Mouse (Mus musculus): ENCODE data around the gene Eapp.
"Not testable (repeated sequence)": the region's sequence is repeated elsewhere in the genome, so short reads cannot be mapped to it uniquely, and the experiment has no call there.

Gene Eapp

GRCm38 (mm10) chr12:54695511-54696241, at the start of gene Eapp:
Gene Eapp, minus strand, starts transcription at chr12:54695897.
- DNase-seq (ENCODE audit: low spot score in 2 of 2), result peak; percentile 95 to 96

- peak; percentile 13 to 25 for DNase-seq (ENCODE audit: low spot score in 2 of 2)
Measured at GRCm38 (mm10) chr12:54738661-54739243, 43.1 kb upstream of the Eapp start.

GRCm38 (mm10) chr12:54737891-54738660, 42.4 kb upstream of the Eapp start:
- not testable (repeated sequence) for DNase-seq (ENCODE audit: low spot score in 2 of 2)

GRCm38 (mm10) chr12:54734307-54735131, 38.8 kb upstream of the Eapp start:
- peak in 1 of 2 experiments; percentile 23 for DNase-seq (ENCODE audit: low spot score in 2 of 2)

- DNase-seq (ENCODE audit: low spot score in 2 of 2), result not testable (repeated sequence)
Measured at GRCm38 (mm10) chr12:54729140-54730059, 33.7 kb upstream of the Eapp start.

GRCm38 (mm10) chr12:54718871-54719786, 23.4 kb upstream of the Eapp start:
- DNase-seq (ENCODE audit: low spot score in 2 of 2), result not testable (repeated sequence)

- not testable (repeated sequence) for DNase-seq (ENCODE audit: low spot score in 2 of 2)
Measured at GRCm38 (mm10) chr12:54717516-54717915, 21.8 kb upstream of the Eapp start.

GRCm38 (mm10) chr12:54713822-54714626, 18.3 kb upstream of the Eapp start:
- peak; percentile 45 to 65 for DNase-seq (ENCODE audit: low spot score in 2 of 2)

GRCm38 (mm10) chr12:54710494-54710879, 14.8 kb upstream of the Eapp start:
- peak in 1 of 2 experiments; percentile 40 for DNase-seq (ENCODE audit: low spot score in 2 of 2)

- DNase-seq (ENCODE audit: low spot score in 2 of 2), result not testable (repeated sequence)
Measured at GRCm38 (mm10) chr12:54709691-54710493, 14.2 kb upstream of the Eapp start.

- no peak for DNase-seq (ENCODE audit: low spot score in 2 of 2)
Measured at GRCm38 (mm10) chr12:54699394-54699793, 3.7 kb upstream of the Eapp start.

GRCm38 (mm10) chr12:54697791-54698250, 2.1 kb upstream of the Eapp start:
- DNase-seq (ENCODE audit: low spot score in 2 of 2), result no peak

GRCm38 (mm10) chr12:54697003-54697597, 1.4 kb upstream of the Eapp start:
- peak in 1 of 2 experiments; percentile 26 for DNase-seq (ENCODE audit: low spot score in 2 of 2)

- peak; percentile 89 to 94 for DNase-seq (ENCODE audit: low spot score in 2 of 2)
Measured at GRCm38 (mm10) chr12:54696242-54697002, 725 bp upstream of the Eapp start.

GRCm38 (mm10) chr12:54694847-54695510, 718 bp downstream of the Eapp start:
- no peak for DNase-seq (ENCODE audit: low spot score in 2 of 2)

GRCm38 (mm10) chr12:54689082-54689481, 6.6 kb downstream of the Eapp start:
- no peak for DNase-seq (ENCODE audit: low spot score in 2 of 2)

Measured in frontal cortex, postnatal 36 days (tissue).